Mouse (Mus musculus) testis, postnatal 14 days (tissue): Measurements from ENCODE around the gene Grik4.
"Not testable (repeated sequence)": the region's sequence is repeated elsewhere in the genome, so short reads cannot be mapped to it uniquely, and the experiment has no call there.

Source experiments
- DNase-seq: peaks from one replicate; pipeline ENCODE4 v3.0.0; 2021; ENCODE audit warnings: low spot score

The Grik4 gene

GRCm38 (mm10) chr9:42797276-42797675 lies 147.0 kb downstream of the Grik4 start:
- DNase-seq, result no peak

DNA sequence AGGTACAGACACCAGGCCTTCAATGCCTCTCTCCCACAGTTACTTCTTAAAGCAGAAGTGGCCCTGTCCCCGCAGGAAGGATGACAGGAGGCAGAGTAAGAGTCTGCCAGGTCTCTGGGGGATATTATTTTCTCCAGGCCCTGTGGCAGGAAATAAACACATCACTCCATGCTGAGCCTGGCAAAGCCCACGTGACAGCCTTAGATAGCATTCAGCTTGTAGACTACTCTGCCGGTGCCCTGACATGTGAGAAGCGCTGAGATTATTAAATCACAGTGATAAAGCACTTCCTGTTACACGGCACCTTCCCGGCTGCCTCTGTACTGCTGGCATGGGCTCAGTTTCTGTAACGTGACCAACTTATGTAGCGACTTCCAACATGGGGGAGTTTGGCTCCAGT lies 148.4 kb downstream of the Grik4 start:
- DNase-seq, result no peak

GRCm38 (mm10) chr9:42794006-42794405 lies 150.3 kb downstream of the Grik4 start:
- DNase-seq, result no peak

DNA sequence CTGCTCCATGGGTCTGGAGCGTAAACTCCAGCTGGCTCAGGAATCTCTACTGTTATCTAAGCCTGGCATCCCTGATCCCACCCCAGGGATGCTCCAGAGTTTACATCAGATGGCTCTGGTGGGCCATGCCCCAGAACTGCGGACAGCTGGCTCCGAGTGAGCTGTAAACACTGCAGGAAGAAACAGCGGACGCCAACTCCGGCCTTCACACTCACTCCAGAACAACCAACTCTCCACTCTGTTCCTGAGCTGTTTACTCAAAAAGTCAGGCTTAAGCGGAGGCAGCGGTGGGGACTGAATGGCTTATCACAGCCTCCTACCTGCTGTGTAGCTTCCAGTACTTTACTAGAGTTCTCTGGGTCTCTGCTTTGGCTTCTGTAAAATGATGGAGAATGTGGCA lies 150.7 kb downstream of the Grik4 start:
- DNase-seq, result no peak

GRCm38 (mm10) chr9:42792381-42792780 lies 151.9 kb downstream of the Grik4 start:
- DNase-seq, result no peak

GRCm38 (mm10) chr9:42791779-42792178 lies 152.5 kb downstream of the Grik4 start:
- DNase-seq, result no peak

DNA sequence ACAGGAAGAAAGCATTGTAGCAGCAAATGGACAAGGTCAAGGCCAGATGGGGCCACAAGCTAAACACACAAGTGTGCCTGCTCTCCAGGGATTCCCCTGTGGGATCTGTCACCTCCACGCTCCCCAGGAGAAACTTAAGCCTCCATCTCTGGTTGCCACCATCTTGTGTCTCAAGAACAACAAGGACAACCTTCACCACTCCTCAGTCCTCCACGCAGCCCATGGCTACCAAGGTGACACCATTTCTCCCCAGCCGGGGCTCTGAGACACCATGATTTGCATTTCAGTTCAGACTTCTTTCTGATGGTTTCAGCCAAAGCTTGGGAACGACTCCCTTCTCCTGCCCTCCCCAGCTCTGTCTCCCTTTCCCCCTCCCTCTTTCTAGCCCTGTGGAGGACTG lies 152.9 kb downstream of the Grik4 start:
- no peak for DNase-seq

GRCm38 (mm10) chr9:42788471-42788870 lies 155.8 kb downstream of the Grik4 start:
- DNase-seq, result no peak

- no peak for DNase-seq
Measured at GRCm38 (mm10) chr9:42786882-42787281, 157.4 kb downstream of the Grik4 start.

GRCm38 (mm10) chr9:42786286-42786685 lies 158.0 kb downstream of the Grik4 start:
- no peak for DNase-seq

GRCm38 (mm10) chr9:42785173-42785830 lies 159.0 kb downstream of the Grik4 start:
- no peak for DNase-seq

- DNase-seq, result no peak
Measured at GRCm38 (mm10) chr9:42783248-42783903, 160.9 kb downstream of the Grik4 start.

DNA sequence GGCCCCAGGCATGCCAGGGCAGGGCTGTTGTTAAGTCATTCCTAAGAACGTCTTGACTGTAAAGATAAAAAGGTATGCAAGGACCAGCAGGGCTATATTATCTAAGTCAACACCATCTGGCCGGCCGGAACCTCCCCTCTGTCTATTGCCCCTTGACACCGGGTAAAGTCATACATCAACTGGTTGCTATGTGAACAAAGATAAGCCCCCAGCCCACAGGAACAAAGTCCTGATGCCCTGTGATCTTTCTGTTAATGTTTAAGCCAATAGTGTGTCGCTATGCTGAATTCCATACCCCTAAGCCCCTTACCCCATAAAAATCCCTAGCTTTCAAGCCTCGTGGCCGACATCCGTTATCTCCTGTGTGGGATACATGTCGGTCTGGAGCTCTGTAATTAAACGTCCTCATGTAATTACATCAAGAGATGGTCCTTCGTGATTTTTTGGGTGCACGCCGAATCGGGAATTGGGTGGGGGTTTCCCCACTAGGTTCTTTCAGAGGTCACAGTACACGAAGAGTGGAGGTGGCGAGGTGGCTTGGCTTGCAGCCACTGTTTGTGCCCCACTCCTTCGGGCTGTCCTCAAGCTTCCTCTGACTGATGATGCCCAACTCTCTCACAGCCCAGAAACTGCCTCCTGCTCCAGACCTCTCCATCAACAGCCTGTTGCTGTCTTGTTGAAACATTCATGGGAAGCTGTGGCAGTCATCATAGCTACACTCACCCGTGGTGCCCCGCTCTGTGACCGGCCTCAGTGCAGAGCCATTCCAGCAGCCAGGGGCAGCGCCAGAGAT lies 165.6 kb downstream of the Grik4 start:
- DNase-seq, result not testable (repeated sequence)

DNA sequence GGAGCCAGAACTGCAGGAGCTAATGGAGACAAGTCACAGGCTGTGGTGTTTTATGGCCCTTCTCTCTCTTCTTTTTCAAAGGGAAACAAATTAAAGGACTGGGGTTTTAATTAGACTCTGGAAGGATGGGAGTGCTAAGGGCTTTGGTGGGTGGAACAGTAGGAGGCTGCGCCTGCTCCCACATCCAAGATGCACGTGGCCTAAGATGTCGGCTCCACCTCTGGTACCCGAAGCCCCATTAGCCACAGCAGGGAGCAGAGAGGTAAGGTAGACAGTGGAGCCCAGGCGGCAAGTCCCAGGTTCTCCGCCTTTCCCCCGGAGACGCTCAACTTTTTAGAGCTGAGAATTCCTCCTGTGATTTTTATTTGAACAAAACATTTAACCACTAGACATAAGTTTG lies 166.4 kb downstream of the Grik4 start:
- no peak for DNase-seq

GRCm38 (mm10) chr9:42776804-42777203 lies 167.5 kb downstream of the Grik4 start:
- DNase-seq, result no peak

GRCm38 (mm10) chr9:42764823-42765560 lies 179.3 kb downstream of the Grik4 start:
- DNase-seq, result no peak

DNA sequence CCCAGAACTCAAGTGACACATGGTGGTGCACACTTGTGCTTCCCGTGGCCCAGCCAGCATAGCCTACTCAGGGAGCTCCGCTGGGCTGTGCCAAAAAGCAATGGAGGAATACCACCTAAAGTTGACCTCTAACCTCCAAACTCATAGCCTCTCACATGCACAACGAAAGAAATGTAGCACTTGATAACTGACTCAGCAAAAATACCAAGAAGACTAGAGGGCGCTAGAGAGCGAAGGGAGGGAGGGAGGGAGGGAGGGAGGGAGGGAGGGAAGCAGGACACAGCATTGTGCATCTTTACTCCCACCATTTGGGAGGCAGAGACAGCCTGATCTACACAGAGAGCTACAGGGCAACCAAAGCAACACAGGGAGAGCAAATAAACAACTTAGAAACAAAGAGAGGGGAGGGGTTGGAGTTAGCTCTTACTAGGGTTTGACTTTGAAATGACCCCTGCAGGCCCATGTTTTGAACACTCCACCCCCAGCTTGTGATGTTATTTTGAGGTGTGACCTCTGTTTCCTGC lies 185.5 kb downstream of the Grik4 start:
- no peak for DNase-seq

DNA sequence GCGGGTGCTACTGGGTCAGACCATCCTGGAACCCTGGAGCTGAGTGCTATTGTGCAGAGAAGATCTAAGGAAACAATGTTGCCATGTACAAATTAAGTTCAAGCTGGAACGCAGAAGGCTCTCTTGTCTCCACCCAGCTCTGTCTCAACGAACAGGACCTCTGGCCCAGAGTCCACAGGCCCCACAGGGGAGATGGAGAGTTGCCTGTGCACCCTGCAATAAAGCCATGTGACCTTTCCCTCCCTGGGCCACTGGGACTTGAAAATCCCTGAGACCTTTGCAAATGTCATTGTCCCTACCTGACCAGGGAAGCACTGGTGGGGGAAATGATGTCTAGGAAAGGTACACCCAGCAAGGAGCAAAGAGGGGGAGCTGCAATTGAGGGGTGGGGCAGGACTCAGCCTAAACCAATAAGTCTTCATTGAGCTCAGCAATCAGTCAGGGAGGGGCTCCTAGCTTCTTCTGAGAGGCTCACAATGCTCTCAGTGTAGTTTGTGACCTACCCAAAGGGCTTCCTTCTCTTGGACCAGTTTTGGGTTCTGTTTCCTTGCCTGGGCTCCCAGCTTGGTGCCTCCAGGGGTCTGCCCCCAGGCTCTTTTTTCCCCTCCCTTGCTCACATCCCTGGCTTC lies 187.2 kb downstream of the Grik4 start:
- DNase-seq, result peak; percentile 30

DNA sequence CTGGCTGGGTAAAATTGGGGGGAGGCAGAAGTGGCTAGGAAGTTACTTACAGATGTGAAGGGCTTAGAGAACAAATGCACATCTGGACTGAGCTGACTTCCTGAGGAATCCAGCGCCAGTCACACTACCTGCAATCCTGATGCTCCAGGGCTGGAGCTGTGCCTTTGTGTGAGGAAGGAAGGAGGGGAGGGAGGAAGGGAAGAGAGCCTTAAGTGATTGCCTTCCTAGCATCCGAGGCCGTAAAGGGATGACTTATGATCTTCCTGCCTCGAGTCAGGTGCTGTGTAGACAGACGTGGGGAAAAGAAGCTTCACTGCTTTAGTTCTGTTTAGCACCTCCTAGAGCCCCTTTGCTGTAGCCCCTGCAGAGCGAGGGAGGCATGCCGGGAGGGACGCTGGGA lies 189.6 kb downstream of the Grik4 start:
- DNase-seq, result no peak

DNA sequence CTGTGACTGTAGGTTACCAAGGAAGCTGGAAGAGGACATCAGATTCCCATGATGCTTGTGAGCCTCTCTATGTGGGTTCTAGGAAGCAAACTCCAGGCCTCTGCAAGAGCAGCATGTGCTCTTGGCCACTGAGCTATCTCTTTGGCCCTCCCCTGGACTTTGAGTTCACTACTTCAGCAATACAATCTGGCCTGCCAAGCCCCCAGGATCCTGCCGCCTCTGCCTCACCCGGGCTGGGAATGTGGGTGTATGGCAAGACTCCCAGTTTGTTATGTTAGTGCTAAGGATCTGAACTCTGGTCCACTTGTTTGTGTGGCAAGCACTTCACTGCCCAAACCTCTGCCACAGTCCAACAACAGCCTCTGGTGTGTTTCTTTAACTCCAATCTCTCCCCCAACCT lies 193.1 kb downstream of the Grik4 start:
- DNase-seq, result no peak

DNA sequence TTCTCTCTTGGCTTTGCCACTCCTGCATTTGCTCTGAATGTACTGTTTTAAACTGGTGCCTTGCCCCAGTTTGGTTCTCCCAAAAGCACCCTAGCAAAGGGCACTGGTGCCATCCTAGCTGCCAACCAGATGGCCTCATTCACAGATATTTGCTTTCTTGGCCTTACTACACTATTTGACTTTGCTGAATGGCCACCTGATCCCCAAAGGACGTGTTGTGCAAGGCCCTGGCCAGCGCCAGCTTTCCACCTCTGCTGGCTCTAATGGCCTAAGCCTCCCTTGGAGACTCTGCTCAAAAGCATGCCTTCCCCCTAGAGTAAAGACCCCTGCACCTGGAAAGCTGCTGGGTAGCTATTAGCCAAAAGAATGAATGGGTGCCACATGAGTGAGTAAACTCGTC lies 194.1 kb downstream of the Grik4 start:
- DNase-seq, result no peak

DNA sequence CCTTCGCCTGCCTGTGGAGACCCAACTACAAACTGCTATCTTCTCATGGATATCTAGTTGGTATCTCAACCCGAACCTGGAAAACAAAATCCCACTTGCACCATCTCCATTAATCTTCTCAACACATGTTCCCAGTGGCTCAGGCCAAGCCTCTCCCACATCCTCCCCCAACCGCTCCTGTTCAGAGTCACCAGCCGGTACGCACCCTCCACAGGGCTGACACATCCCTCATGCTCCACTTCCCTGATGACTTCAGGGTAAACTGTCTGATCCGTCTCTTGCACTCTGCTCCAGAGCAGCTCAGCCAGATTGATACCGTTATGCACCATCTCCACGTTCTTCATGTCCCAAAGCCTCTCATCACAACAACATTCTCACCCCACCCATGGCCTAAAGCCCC lies 198.3 kb downstream of the Grik4 start:
- no peak for DNase-seq
